Mouse (Mus musculus) mature B cell (primary cell): ENCODE measurements around the gene Gm28998.
"Not testable (repeated sequence)": the region's sequence is repeated elsewhere in the genome, so short reads cannot be mapped to it uniquely, and the experiment has no call there.

Experiments
- in situ Hi-C: fragments of 300-500 bp; cut with MboI; formaldehyde crosslinking; loops from 2 replicates; pipeline ENCODE4 v1.14.3; 2019

The Gm28998 gene

DNA sequence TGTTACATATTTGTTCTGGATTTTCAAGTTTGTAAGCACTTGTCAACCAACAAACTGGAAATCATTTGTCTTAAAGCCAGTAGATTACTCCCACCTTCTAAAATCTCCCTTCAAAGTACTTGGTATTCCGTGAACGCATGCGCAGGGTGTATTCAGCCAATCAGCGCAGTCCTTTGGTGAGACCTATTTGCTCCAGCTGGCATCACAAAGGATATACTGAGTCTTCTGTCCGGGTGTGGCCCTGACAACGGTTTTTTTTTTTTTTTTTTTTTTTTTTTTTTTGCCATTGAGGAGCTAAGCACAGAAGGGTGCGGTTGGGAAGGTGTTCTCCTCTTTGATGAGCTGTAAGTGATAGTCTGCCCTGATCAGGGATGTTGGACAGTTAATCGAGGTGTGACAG is at the start of gene Gm28998:
Gm28998 (plus strand) TSS at position 301 of the 400 bp plus-strand sequence.
- in situ Hi-C loops: not testable (repeated sequence)
